Mouse (Mus musculus) kidney, postnatal 0 days (tissue): ENCODE data around the gene Tmem210. TPM values are rescaled to one million over a fixed set of nuclear protein-coding genes. Genes with fewer than 3 reads are reported as not detected.
"Not testable (repeated sequence)": the region's sequence is repeated elsewhere in the genome, so short reads cannot be mapped to it uniquely, and the experiment has no call there.

ENCODE experiments used
- ATAC-seq: fragments of 200-750 bp; cut with Nextera tagmentation; replicated peaks from 2 replicates; pipeline ENCODE4 v1.8.0; 2017; ENCODE audit warnings: low read depth, moderate number of reproducible peaks, moderate TSS enrichment, moderate library complexity; ENCODE audit not compliant: low FRiP score
- DNase-seq: peaks from one replicate; pipeline ENCODE4 v3.0.0-alpha.2; 2016; ENCODE audit warnings: low spot score
- H3K27ac ChIP-seq: fragments of 300-500 bp; sonication (generic); 2 replicates; pipeline ENCODE4 v1.5.1; 2014; ENCODE audit warnings: mild to moderate bottlenecking
- H3K27me3 ChIP-seq: fragments of 300-500 bp; sonication (generic); 2 replicates; pipeline ENCODE4 v1.6.1; 2014; ENCODE audit warnings: low read length, mixed read lengths; ENCODE audit not compliant: insufficient read depth
- H3K36me3 ChIP-seq: fragments of 300-500 bp; sonication (generic); 2 replicates; pipeline ENCODE4 v1.6.1; 2014; ENCODE audit warnings: low read length, mixed read lengths; ENCODE audit not compliant: insufficient read depth
- H3K4me1 ChIP-seq: fragments of 300-500 bp; sonication (generic); replicated peaks from 2 replicates; pipeline ENCODE4 v1.6.1; 2014; ENCODE audit warnings: antibody characterized with exemption, low read length, mixed read lengths; ENCODE audit not compliant: insufficient read depth
- H3K4me2 ChIP-seq: fragments of 300-500 bp; sonication (generic); 2 replicates; pipeline ENCODE4 v1.6.1; 2014; ENCODE audit warnings: mild to moderate bottlenecking, low read length, moderate library complexity, mixed read lengths
- H3K4me3 ChIP-seq: fragments of 300-500 bp; sonication (generic); replicated peaks from 2 replicates; pipeline ENCODE4 v1.5.1; 2014; ENCODE audit warnings: low read depth, low read length
- H3K9ac ChIP-seq: fragments of 300-500 bp; sonication (generic); 2 replicates; pipeline ENCODE4 v1.6.1; 2014; ENCODE audit warnings: low read depth, low read length
- H3K9me3 ChIP-seq: fragments of 300-500 bp; sonication (generic); replicated peaks from 2 replicates; pipeline ENCODE4 v1.6.1; 2016; ENCODE audit warnings: low read length, inconsistent platforms, mixed read lengths
- CTCF ChIP-seq: IDR thresholded peaks from 2 replicates; pipeline ENCODE4 v1.5.1; 2016; ENCODE audit warnings: antibody characterized with exemption, low read depth, mild to moderate bottlenecking, moderate library complexity
- WGBS: fragments of 180-500 bp; shearing (Covaris S2); extraction: QIAGEN DNeasy Blood & Tissue Kit; methylation state at CpG from one replicate; pipeline ENCODE4 v1.1.7; 2014; 5-methylcytosine and 5-hydroxymethylcytosine counted together
- polyA plus RNA-seq: library from polyadenylated mRNA; unstranded; fragments of >200 nt; fragmentation: Nextera tagmentation; extraction: Ambion mirVana; gene quantifications from 2 replicates; pipeline ENCODE4 v1.2.1, GENCODE M21; 2015

Gene Tmem210
- polyA plus RNA-seq, 1 experiment from 2014 or later: not detected

DNA sequence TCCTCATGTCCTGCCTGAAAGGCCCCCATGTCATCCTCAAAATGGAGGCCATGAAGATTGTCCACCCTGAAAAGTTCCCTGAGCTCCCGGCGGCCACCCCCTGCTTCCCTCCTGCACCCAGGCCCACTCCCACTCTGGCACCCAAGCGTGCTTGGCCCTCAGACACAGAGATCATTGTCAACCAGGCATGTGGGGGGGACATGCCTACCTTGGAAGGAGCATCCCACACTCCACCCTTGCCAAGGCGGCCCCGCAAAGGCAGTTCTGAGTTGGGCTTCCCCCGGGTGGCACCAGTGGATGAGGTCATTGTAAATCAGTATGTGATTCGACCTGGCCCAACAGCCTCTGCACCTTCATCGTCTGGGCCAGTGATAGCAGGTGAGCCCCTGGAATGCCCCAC, 44.6 kb upstream of the Tmem210 start:
- no peak for ATAC-seq
- TF ChIP-seq CTCF: no peak
- Histone ChIP-seq H3K9ac (no peak overlapping the region), H3K4me2 (peak overlapping the region; percentile 92), H3K9me3 (no peaks in the 10 kb centered on the region), H3K4me3 (no peak overlapping the region), H3K27ac (no peak overlapping the region), H3K4me1 (peaks cover 20% of the 10 kb centered on the region), H3K36me3 (no peaks in the 10 kb centered on the region), H3K27me3 (no peaks in the 10 kb centered on the region)
- no peak for DNase-seq
- 71% methylated on average over 8 of the region's 8 CpGs for WGBS

DNA sequence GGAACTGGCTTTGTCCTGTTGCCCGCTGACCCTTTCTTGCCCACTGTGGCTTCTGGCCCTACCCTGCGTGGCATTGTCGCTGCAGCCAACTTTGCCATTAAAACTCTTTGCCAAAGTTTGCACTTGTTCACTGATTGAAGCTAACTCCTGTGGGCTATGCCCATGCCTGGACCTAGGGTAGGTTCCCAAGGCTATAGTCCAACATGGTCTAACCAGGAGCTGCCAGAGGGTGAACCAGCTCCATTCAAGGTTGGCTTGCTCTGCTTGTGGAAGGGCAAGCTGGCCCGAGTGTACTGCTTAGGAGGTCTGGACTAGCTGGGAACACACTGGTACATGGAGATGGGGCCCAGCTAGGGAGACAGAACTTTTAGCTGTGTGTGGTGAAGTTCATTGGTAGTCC, 43.8 kb upstream of the Tmem210 start:
- Histone ChIP-seq H3K36me3 (peaks cover 2% of the 10 kb centered on the region), H3K27me3 (no peaks in the 10 kb centered on the region), H3K27ac (no peak overlapping the region), H3K4me2 (no peak overlapping the region), H3K4me1 (peaks cover 20% of the 10 kb centered on the region), H3K9me3 (no peaks in the 10 kb centered on the region), H3K9ac (no peak overlapping the region), H3K4me3 (no peak overlapping the region)
- TF ChIP-seq CTCF: no peak
- 90% methylated on average over 4 of the region's 4 CpGs for WGBS
- DNase-seq: no peak
- ATAC-seq: no peak

DNA sequence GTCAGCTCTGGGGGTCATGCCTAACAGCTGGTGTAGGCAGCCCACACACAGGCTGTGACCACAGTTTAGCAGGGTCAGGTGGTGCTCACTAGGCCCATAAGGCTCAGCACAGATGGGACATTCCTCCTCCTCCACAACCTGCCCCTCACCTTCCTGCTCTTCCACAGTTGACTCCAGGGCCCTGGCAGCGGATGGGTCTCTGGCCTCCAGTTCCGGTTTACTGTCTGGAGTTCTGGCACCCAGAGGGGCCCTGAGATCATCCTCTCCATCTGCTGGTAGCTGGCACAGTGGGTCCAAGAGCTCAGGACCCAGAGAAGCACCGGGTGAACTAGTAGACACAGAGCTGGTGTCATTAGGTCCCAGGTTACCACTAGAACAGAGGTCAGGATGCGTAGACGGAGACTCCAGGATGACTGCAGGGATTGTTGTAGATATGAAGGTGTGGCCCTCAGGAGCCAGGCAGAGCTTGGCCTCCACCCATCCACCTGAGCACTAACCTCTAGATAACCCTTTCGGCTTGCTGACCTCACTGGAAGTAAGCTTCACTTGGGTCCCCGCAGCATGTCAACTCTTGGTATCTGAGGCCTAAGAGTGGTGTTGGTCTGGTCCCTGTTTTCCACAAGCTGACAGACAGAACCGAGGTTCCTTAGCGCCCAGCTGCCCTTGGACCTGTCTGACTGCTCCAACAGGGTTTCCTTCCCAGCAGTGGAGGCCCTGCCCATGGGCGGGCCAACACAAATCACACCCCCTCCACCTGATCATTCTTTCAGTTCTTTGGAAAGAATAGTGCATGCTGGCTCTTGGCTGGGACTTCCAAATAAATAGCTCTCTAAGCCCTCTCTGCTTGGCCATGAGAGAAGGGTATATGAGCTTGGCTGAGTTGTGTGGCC, 41.5 kb upstream of the Tmem210 start, which contains the start of gene AL732309.1:
Gene AL732309.1 (minus strand): TSS at position 681 of the 890 bp plus-strand sequence.
- Histone ChIP-seq H3K4me3 (no peak within 1 kb of the TSS), H3K4me2 (no peak within 1 kb of the TSS), H3K36me3 (peaks cover 23% of the 10 kb centered on the region), H3K27ac (no peak within 1 kb of the TSS), H3K27me3 (no peaks in the 10 kb centered on the region), H3K9me3 (no peaks in the 10 kb centered on the region), H3K4me1 (peaks cover 9% of the 10 kb centered on the region; the same call in 1 of the 2 replicates), H3K9ac (no peak within 1 kb of the TSS)
- no peak for DNase-seq
- ATAC-seq: no peak
- 83% methylated on average over 10 of the region's 10 CpGs for WGBS
- no peak for TF ChIP-seq CTCF

DNA sequence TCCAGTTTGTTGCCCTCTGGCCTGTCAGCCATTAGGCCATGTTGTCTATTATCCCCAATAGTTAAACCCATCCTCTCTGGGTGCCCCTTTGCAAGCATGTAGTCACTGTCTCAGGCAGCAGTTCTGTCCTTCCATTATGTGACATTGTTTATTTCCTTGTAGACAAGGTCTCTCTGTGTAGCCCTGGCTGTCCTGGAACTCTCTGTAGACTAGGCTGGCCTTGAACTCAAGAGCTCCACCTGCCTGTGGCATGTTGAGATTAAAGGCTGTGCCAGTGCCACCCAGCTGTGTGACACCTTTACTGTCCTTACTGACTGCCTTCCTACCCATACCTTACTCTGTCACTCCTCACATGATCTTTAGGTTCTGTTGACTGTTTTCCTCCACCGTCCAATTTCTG, 35.6 kb upstream of the Tmem210 start:
- ATAC-seq (no peak), DNase-seq (no peak)
- H3K27ac ChIP-seq: no peak overlapping the region
- peaks cover 26% of the 10 kb centered on the region for H3K36me3 ChIP-seq
- WGBS: 93% methylated on average over 1 of the region's 1 CpGs
- no peaks in the 10 kb centered on the region for H3K9me3 ChIP-seq
- no peak overlapping the region for H3K9ac ChIP-seq
- H3K4me1 ChIP-seq: peaks cover 6% of the 10 kb centered on the region
- no peak overlapping the region for H3K4me3 ChIP-seq
- no peaks in the 10 kb centered on the region for H3K27me3 ChIP-seq
- no peak overlapping the region for H3K4me2 ChIP-seq
- TF ChIP-seq CTCF: peak; percentile 65

DNA sequence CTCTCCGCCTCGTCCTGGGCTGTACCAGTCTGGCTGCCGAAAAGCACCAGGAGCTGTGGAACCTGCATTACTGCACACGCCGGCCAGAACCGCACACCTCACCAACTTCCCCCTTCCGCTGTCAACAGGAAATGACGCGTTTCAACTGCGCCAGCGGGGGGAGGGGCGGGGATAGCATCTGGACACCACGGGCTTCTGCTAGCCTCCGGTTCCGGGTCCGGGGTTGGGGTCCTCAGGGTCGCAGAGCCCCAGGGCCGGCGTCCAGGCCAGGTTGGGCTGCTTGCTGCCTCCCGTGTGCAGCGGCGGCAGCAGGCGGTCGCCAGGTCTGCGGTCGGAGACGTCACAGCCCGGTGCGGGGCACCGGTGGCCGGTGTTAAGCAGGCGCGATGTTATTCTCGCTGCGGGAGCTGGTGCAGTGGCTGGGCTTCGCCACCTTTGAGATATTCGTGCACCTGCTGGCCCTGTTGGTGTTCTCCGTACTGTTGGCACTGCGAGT, 32.6 kb upstream of the Tmem210 start, which contains the start of gene Tmem203:
Gene Tmem203 (plus strand): TSS at position 156 of the 496 bp plus-strand sequence.
- Histone ChIP-seq H3K9ac (peak within 1 kb of the TSS; percentile 74), H3K4me2 (peak within 1 kb of the TSS; percentile 98), H3K27ac (peak within 1 kb of the TSS; percentile 89), H3K9me3 (no peaks in the 10 kb centered on the region), H3K4me1 (peaks cover 6% of the 10 kb centered on the region), H3K36me3 (peaks cover 14% of the 10 kb centered on the region; the same call in 1 of the 2 replicates), H3K4me3 (peak within 1 kb of the TSS; percentile 99), H3K27me3 (no peaks in the 10 kb centered on the region)
- peak; percentile 90 for ATAC-seq
- WGBS: under 1% methylated on average over 39 of the region's 39 CpGs
- DNase-seq: peak; percentile 94
- TF ChIP-seq CTCF: no peak

DNA sequence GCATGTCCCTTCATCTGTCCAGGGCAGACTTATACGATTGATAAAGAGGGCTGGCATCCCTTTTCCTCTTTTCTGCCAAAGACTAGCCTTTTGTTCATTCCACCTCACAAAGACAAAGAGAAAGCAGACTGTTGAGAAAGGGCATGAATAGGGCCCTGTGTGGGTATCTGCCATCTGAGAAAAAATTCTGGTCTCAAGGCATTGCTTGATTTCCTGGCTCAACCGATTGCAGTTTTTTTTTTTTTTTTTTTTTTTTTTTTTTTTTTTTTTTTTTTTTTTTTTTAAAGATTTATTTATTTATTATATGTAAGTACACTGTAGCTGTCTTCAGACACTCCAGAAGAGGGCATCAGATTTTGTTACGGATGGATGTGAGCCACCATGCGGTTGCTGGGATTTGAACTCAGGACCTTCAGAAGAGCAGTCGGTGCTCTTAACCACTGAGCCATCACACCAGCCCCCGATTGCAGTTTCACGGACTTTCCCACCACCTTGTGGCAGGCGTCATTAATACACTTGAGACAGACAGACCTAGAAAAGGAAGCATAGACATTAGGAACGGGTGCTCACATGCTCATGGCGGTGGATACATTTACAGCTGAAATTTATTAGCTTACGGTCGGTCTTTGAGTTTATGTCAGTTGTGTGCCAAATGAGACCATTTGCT, 31.4 kb upstream of the Tmem210 start:
- H3K9me3 ChIP-seq, ATAC-seq, H3K27ac ChIP-seq, H3K36me3 ChIP-seq, H3K27me3 ChIP-seq, H3K4me1 ChIP-seq: not testable (repeated sequence)
- Histone ChIP-seq H3K4me2 (peak overlapping the region; percentile 98), H3K4me3 (peak overlapping the region; percentile 99), H3K9ac (peak overlapping the region; percentile 74; the same call in 1 of the 2 replicates)
- TF ChIP-seq CTCF: peak; percentile 62
- 53% methylated on average over 11 of the region's 12 CpGs for WGBS
- DNase-seq: peak; percentile 54

GRCm38 (mm10) chr2:25257250-25257649, 30.7 kb upstream of the Tmem210 start:
- WGBS: 90% methylated on average over 5 of the region's 5 CpGs
- H3K27ac ChIP-seq, H3K27me3 ChIP-seq, H3K4me2 ChIP-seq, H3K9me3 ChIP-seq, H3K36me3 ChIP-seq, H3K9ac ChIP-seq, DNase-seq, H3K4me1 ChIP-seq, ATAC-seq, H3K4me3 ChIP-seq: not testable (repeated sequence)
